Mouse (Mus musculus) liver, adult (tissue): ENCODE measurements around the gene Arpc1b.

Experiments used
- GATA4 ChIP-seq: IDR thresholded peaks from 2 replicates; pipeline ENCODE4 v1.6.1; 2014; ENCODE audit warnings: mild to moderate bottlenecking, low read length; ENCODE audit not compliant: insufficient replicate concordance

Arpc1b gene

DNA sequence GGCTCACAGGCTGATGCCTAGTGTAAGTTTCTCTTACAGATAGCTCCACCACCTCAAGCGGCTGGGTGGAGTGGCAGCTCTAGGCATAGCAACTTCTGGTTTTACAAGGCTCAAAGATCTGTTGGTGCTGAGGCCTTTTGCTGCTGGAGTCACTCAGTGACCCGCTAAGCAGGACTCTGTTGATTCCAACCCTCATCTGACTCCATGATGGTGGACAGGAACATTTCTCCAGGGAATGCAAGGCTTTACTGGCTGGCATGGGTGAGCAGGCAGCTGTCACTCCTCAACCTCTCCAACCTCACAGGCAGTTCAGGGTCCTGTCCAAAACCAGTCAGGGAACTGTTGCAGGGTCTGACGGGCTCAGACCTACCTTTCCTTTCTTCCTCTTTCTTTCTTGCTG lies 17.0 kb downstream of the Arpc1b start:
- no peak for TF ChIP-seq GATA4

- TF ChIP-seq GATA4, result no peak
These were observed 24.8 kb downstream of the Arpc1b start for GRCm38 (mm10) chr5:145138836-145139235.

GRCm38 (mm10) chr5:145139571-145140519 lies 25.8 kb downstream of the Arpc1b start, which contains the start of the genes Pdap1 and Bud31:
TSS of gene Pdap1 (minus strand) at chr5:145140238.
TSS of gene Bud31 (plus strand) at chr5:145140362.
- peak; percentile 52; the same call in 1 of the 2 replicates for TF ChIP-seq GATA4

DNA sequence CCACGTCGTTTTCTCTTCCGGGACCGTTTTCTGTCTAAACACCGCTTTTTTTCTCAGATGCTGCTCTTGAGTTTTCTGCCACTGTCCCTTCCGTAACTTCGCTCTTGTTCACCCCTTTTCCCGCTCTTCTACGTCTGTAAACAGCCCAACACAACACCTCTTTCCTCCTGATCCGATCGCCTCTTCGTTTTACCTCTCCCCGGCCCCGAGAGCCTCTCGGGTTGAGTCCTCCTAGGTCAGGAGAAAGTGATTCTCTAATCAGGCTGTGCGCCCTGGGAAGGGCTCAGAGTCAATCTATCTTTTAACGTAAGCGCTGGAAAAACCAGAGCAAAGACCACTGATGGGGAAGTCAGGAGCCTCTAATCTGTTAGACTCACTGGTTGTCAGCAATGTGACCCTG lies 26.6 kb downstream of the Arpc1b start:
- TF ChIP-seq GATA4, result no peak

- TF ChIP-seq GATA4, result no peak
These were observed 33.7 kb downstream of the Arpc1b start for GRCm38 (mm10) chr5:145147748-145148147.

- TF ChIP-seq GATA4, result no peak
These were observed 35.3 kb downstream of the Arpc1b start for GRCm38 (mm10) chr5:145149294-145149693.

DNA sequence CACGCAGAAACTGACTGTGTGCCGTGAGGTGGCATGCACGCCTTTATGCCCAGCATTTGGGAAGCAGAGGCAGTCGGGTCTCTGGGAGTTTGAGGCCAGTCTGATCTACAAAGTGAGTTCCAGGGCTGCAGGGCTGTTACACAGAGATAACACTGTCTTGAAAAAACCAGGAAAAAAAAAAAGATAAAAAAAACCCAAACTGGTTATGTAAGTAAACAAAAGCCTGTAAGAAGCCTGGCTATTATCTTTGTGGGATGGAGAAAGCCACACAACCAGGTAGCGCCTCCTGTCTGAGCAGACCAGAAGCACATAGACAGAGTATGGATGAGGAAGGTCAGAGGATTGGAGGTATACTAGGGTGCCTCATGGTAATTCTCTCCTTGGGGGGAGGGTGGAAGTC lies 38.7 kb downstream of the Arpc1b start:
- TF ChIP-seq GATA4, result no peak

DNA sequence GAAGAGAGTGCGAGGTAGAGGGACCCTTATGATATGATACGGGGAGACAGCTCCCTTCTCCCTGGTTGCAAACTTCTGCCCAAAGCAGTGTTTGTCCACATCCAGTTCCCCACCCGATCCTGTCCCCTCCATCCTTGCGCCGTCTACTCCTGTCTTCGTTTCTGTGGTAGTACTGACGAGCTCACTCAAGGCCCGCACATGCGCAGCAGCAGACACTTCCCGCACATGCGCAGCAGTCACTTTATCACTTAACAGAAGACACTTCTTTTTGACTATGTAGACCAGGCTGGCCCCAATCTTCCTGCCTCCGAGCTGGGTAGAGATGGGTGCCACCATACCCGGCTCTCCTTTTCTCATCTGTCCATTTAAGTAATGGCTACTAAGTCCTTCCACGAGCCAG lies 47.3 kb downstream of the Arpc1b start:
- TF ChIP-seq GATA4, result no peak

GRCm38 (mm10) chr5:145164710-145165109 lies 50.7 kb downstream of the Arpc1b start:
- no peak for TF ChIP-seq GATA4

DNA sequence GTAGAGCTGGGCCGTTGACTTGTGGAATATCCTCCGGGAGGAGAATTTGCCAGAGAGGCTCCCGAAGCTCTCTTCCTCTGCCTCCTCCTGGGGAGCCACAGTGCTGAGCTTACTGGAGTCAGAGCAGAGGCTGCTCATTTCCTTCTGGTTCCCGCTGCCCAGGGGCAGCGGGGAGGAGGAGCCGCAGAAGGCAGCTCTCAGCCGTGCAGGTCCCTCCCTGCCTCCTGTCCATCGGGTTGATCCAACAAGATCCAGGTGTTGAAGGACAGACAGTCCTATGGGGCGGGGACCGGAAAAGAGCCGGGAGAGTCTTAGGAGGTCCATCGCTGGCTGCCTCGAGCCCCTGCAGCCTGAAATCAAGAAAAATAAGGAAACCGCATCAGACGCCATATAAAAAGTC lies 51.2 kb downstream of the Arpc1b start:
- TF ChIP-seq GATA4, result no peak

GRCm38 (mm10) chr5:145166536-145167305 lies 52.7 kb downstream of the Arpc1b start, which contains the start of the genes Ptcd1 and Cpsf4:
TSS of gene Ptcd1 (minus strand) at chr5:145167108.
TSS of gene Cpsf4 (plus strand) at chr5:145167213.
- TF ChIP-seq GATA4, result peak; percentile 40; the same call in 1 of the 2 replicates

DNA sequence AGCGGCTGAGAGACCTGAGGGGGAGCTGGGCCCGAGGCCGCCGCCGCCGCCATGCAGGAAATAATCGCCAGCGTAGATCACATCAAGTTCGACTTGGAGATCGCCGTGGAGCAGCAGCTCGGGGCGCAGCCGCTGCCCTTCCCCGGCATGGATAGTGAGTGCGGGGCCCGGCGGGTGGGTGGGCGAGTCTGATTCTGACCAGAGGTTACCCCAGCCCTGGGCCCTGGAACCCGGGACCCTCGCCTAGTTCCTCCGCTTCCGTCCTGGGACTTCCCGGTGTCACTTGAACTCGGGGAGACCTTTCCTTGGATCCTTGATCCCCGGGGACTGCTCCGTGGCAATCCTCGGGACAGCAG lies 53.3 kb downstream of the Arpc1b start:
- TF ChIP-seq GATA4, result no peak

DNA sequence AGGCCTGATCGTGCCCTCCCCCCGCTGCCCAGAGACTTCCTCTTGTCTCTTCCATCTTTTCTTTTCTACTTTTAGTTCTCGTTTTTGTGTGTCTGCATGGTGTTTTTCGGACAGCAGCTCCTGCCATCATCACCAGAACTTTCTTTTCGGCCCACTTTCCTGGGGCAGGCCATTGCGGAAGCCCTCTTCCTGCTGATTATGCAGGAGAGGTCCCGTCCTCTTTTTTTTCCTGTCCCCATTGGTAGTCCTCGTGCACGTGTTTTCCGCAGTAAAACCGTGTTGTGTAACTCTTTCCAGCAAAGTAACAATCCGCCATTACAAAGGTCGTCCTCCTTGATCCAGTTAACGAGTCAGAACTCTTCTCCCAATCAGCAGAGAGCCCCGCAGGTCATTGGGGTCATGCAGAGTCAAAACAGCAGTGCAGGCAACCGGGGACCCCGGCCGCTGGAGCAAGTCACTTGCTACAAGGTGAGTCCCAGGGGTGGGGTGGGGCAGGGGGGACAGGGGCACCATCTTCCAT lies 64.5 kb downstream of the Arpc1b start:
- no peak for TF ChIP-seq GATA4
